Mouse (Mus musculus): Measurements from ENCODE around the gene Gpx5.

Gene Gpx5

DNA sequence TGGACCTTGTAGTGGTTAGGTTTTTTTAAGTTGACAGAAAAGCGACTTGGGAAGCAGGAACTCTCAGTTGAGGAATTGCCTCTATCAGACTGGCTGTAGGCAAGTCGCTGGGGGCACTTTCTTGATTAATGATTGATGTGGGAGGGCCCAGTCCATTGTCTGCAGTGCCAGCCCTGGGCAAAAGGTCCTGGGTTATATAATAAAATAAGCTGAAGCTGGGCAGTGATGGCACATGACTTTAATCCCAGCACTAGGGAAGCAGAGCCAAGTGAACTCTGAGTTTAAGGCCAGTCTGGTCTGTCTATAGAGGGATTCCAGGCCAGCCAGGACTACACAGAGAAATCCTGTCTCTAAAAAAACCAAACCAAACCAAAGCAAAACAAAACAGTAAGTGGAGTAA, 55.8 kb downstream of the Gpx5 start:
- ATAC-seq (ENCODE audit: insufficient number of reproducible peaks, low FRiP score, low TSS enrichment): no peak

Data from cerebellum, adult (tissue).